Mouse (Mus musculus) embryonic facial prominence, embryonic 10.5 days (tissue): ENCODE measurements around the gene Ndufaf2. TPM values are rescaled to one million over a fixed set of nuclear protein-coding genes. Genes with fewer than 3 reads are reported as not detected.

Experiments used
- polyA plus RNA-seq: library from polyadenylated mRNA; unstranded; fragments of >200 nt; fragmentation: Nextera tagmentation; extraction: Ambion mirVana; gene quantifications from 2 replicates; pipeline ENCODE4 v1.2.1, GENCODE M21; 2016

The Ndufaf2 gene
- polyA plus RNA-seq, 1 experiment from 2014 or later, result 106 TPM

Other genes with a start within 250 kb of the Ndufaf2 start
- 51.6 and 55.2 TPM in 2 replicates for gene Smim15, start 114.2 kb downstream of the Ndufaf2 start, polyA plus RNA-seq
- gene Ercc8, start 108 bp upstream of the Ndufaf2 start, polyA plus RNA-seq, result 24.2 and 24.9 TPM in 2 replicates
- gene Elovl7, start 55.8 kb upstream of the Ndufaf2 start, polyA plus RNA-seq, result 1.4 and 1.9 TPM in 2 replicates
- gene Depdc1b, start 157.7 kb upstream of the Ndufaf2 start, polyA plus RNA-seq, result 18.7 and 21.5 TPM in 2 replicates